Mouse (Mus musculus) myocyte (in vitro differentiated cells): ENCODE measurements around the gene Pdha1. TPM values are rescaled to one million over a fixed set of nuclear protein-coding genes. Genes with fewer than 3 reads are reported as not detected.
A peak's percentile ranks its signal among the peaks of the same experiment; 100 is the strongest.

Experiments
- H3K27me3 ChIP-seq: one replicate; pipeline ENCODE4 v1.6.1; 2011; ENCODE audit not compliant: control insufficient read depth, insufficient read depth, insufficient read length
- H3K36me3 ChIP-seq: one replicate; pipeline ENCODE4 v1.6.1; 2011; ENCODE audit not compliant: control insufficient read depth, insufficient read depth
- H3K4me2 ChIP-seq: one replicate; pipeline ENCODE4 v1.6.1; 2011; ENCODE audit warnings: low read depth, control low read depth
- H3K4me3 ChIP-seq: one replicate; pipeline ENCODE4 v1.5.1; 2011; ENCODE audit warnings: mild to moderate bottlenecking, control low read depth, moderate library complexity
- H3K79me2 ChIP-seq: one replicate; pipeline ENCODE4 v1.6.1; 2011; ENCODE audit not compliant: control insufficient read depth, insufficient read depth
- H3ac ChIP-seq: one replicate; pipeline ENCODE4 v1.6.1; 2011; ENCODE audit not compliant: control insufficient read depth, insufficient read length
- CEBPB ChIP-seq: IDR thresholded peaks from 2 replicates; pipeline ENCODE4 v1.6.1; 2011; ENCODE audit warnings: mild to moderate bottlenecking, moderate library complexity; ENCODE audit not compliant: poor library complexity, insufficient read depth, severe bottlenecking
- E2F4 ChIP-seq: IDR thresholded peaks from one replicate; pipeline ENCODE4 v1.6.1; 2011; ENCODE audit warnings: mild to moderate bottlenecking, control low read depth, moderate library complexity; ENCODE audit not compliant: insufficient read depth
- MAX ChIP-seq: IDR thresholded peaks from one replicate; pipeline ENCODE4 v1.6.1; 2011; ENCODE audit warnings: low read depth, mild to moderate bottlenecking, control low read depth
- MYOD1 ChIP-seq, 3 experiments: IDR thresholded peaks; one replicate each; pipeline ENCODE4 v1.6.1; 2011; ENCODE audit warnings: control low read depth in 2 of 3, low read depth in 2 of 3, mild to moderate bottlenecking in 2 of 3, moderate library complexity in 1 of 3; ENCODE audit not compliant: insufficient read length in 2 of 3, control insufficient read depth in 1 of 3
- MYOG ChIP-seq, 3 experiments: IDR thresholded peaks; one replicate each; pipeline ENCODE4 v1.6.1; 2011; ENCODE audit warnings: control low read depth in 2 of 3, low read depth in 2 of 3, mild to moderate bottlenecking in 2 of 3; ENCODE audit not compliant: insufficient read length in 2 of 3, control insufficient read depth in 1 of 3, insufficient read depth in 1 of 3
- POLR2A ChIP-seq: IDR thresholded peaks from one replicate; pipeline ENCODE4 v1.6.1; 2011; ENCODE audit warnings: low read depth, mild to moderate bottlenecking, control low read depth, moderate library complexity; ENCODE audit not compliant: insufficient read length
- POLR2AphosphoS2 ChIP-seq: IDR thresholded peaks from one replicate; pipeline ENCODE4 v1.6.1; 2011; ENCODE audit warnings: low read depth, control low read depth; ENCODE audit not compliant: insufficient read length
- REST ChIP-seq: IDR thresholded peaks from one replicate; pipeline ENCODE4 v1.6.1; 2011; ENCODE audit warnings: mild to moderate bottlenecking, control low read depth, moderate library complexity; ENCODE audit not compliant: insufficient read depth, insufficient read length
- SRF ChIP-seq: IDR thresholded peaks from one replicate; pipeline ENCODE4 v1.6.1; 2011; ENCODE audit warnings: low read depth; ENCODE audit not compliant: control insufficient read depth, insufficient read length
- TCF12 ChIP-seq: IDR thresholded peaks from one replicate; pipeline ENCODE4 v1.6.1; 2011; ENCODE audit warnings: mild to moderate bottlenecking, control low read depth; ENCODE audit not compliant: poor library complexity, insufficient read depth, severe bottlenecking
- TCF3 ChIP-seq: IDR thresholded peaks from one replicate; pipeline ENCODE4 v1.6.1; 2011; ENCODE audit warnings: low read depth, control low read depth; ENCODE audit not compliant: insufficient read length
- USF1 ChIP-seq: IDR thresholded peaks from one replicate; pipeline ENCODE4 v1.6.1; 2011; ENCODE audit warnings: low read depth, mild to moderate bottlenecking, control low read depth, moderate library complexity
- polyA plus RNA-seq: library from polyadenylated mRNA; unstranded; fragments of >200 nt; fragmentation: generic; extraction: Trizol; gene quantifications from one replicate; pipeline ENCODE4 v1.2.1, GENCODE M21; 2012; ENCODE audit warnings: missing spikeins

Gene Pdha1
- 95.4 TPM for polyA plus RNA-seq

DNA sequence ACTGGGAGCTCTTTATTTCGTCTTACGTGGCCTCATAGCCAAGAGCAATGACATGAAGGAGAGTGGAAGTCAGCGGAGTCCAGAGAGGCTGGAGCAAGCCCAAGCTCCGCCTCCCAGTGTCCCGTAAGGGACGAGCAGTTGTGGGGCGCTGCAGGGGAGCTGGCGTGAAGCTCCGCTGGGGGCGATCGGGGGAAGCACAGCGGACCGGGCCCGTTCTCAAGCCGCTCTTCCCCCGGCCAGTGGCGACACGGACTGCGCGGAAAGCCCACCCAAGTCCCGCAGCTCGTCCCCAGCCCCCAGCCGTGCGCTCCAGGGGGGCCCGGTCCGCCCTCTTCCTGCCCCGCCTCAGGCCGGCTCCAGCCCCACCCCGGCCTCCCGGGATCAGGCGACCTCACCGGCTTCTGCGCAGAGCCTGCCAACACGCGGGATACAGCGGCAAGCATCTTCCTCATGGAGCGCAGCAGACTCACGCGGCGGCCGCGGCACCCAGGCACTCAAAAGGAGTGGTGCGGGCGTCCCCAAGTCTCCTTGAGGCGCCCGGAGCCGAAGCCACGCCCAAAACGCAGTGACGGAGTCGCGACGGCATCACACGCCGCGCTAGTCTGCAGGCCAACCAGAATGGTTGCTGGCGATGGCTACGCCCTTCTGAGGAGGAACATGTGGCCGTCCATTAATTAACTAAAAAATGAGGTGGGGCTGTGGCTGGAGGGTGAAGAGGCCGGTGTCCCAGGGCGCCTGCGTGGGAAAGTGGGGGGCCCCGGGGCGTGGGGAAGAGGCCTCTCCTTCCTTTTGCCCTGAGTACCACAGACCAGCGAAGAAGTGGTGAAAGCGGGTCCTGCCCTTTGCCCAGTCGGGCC, at the start of gene Pdha1:
TSS of gene Pdha1 (minus strand) at position 553 of the 857 bp plus-strand sequence.
- TF ChIP-seq MYOD1 (IDR thresholded peaks at IDR 0.05; ENCODE audit: control insufficient read depth in 1 of 3, insufficient read length in 2 of 3, low read depth in 2 of 3) (peak in 1 of 3 experiments; percentile 1), SRF (no peak), E2F4 (no peak), POLR2A (peak; percentile 82), POLR2AphosphoS2 (peak; percentile 63)
- peaks cover 47% of the 10 kb centered on the region for H3K79me2 ChIP-seq
- H3K27me3 ChIP-seq, result no peaks in the 10 kb centered on the region
- H3ac ChIP-seq, result peak within 1 kb of the TSS; percentile 62
- peaks cover 4% of the 10 kb centered on the region for H3K36me3 ChIP-seq
- H3K4me2 ChIP-seq, result peak within 1 kb of the TSS; percentile 74
- H3K4me3 ChIP-seq, result peak within 1 kb of the TSS; percentile 57

DNA sequence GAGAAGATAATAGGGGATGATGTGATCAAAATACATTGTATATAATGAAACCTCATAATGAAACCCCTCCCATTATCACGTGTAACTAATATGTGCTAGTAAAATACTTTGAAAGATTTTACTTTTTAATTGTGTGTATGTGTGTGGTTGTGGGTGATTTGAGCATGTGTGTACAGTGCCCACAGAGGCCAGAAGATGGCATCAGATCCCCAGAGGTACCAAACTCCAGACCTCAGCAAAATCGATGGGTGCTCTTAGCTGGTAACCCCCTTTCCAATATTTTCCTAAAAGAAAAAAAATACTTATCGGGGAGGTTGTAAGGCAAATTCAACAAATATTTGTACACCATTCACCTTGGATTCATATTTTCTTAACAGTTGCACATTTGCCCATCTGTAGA, 40.8 kb upstream of the Pdha1 start:
- Histone ChIP-seq H3K79me2 (no peaks in the 10 kb centered on the region), H3K4me2 (no peak overlapping the region), H3K4me3 (no peak overlapping the region), H3K36me3 (no peaks in the 10 kb centered on the region), H3ac (no peak overlapping the region), H3K27me3 (no peaks in the 10 kb centered on the region)
- TF ChIP-seq MYOG (IDR thresholded peaks at IDR 0.05; ENCODE audit: control insufficient read depth in 1 of 3, insufficient read depth in 1 of 3, insufficient read length in 2 of 3, low read depth in 2 of 3), result no peak
- TF ChIP-seq POLR2AphosphoS2, result no peak
- no peak for TF ChIP-seq POLR2A
- no peak for TF ChIP-seq TCF12
- no peak for TF ChIP-seq MYOD1 (IDR thresholded peaks at IDR 0.05; ENCODE audit: control insufficient read depth in 1 of 3, insufficient read length in 2 of 3, low read depth in 2 of 3)
- no peak for TF ChIP-seq MAX

DNA sequence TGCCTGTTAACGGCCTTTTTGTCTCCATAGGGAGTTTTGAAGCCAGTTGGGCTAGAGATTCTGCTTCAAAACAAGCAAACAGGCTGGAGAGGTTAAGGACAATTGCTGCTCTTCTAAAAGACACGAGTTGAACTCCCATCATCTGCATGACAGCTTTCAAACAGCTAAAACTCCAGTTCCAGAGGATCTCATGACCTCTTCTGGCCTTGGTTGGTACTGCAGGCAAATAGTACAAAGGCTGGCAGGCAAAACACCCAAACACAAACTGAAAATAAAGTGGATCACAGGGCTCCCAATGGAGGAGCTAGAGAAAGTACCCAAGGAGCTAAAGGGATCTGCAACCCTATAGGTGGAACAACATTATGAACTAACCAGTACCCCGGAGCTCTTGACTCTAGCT, 31.9 kb upstream of the Pdha1 start:
- H3K4me2 ChIP-seq, result no peak overlapping the region
- H3ac ChIP-seq, result no peak overlapping the region
- no peak for TF ChIP-seq MYOD1 (IDR thresholded peaks at IDR 0.05; ENCODE audit: control insufficient read depth in 1 of 3, insufficient read length in 2 of 3, low read depth in 2 of 3)
- no peak for TF ChIP-seq MAX
- TF ChIP-seq TCF3, result no peak
- TF ChIP-seq CEBPB, result no peak
- TF ChIP-seq REST, result no peak
- no peak for TF ChIP-seq MYOG (IDR thresholded peaks at IDR 0.05; ENCODE audit: control insufficient read depth in 1 of 3, insufficient read depth in 1 of 3, insufficient read length in 2 of 3, low read depth in 2 of 3)
- TF ChIP-seq TCF12, result no peak
- no peak for TF ChIP-seq USF1
- no peak for TF ChIP-seq POLR2A
- no peak for TF ChIP-seq SRF
- no peak for TF ChIP-seq POLR2AphosphoS2
- TF ChIP-seq E2F4, result no peak
- H3K79me2 ChIP-seq, result no peaks in the 10 kb centered on the region
- no peak overlapping the region for H3K4me3 ChIP-seq
- H3K27me3 ChIP-seq, result no peaks in the 10 kb centered on the region
- H3K36me3 ChIP-seq, result no peaks in the 10 kb centered on the region

DNA sequence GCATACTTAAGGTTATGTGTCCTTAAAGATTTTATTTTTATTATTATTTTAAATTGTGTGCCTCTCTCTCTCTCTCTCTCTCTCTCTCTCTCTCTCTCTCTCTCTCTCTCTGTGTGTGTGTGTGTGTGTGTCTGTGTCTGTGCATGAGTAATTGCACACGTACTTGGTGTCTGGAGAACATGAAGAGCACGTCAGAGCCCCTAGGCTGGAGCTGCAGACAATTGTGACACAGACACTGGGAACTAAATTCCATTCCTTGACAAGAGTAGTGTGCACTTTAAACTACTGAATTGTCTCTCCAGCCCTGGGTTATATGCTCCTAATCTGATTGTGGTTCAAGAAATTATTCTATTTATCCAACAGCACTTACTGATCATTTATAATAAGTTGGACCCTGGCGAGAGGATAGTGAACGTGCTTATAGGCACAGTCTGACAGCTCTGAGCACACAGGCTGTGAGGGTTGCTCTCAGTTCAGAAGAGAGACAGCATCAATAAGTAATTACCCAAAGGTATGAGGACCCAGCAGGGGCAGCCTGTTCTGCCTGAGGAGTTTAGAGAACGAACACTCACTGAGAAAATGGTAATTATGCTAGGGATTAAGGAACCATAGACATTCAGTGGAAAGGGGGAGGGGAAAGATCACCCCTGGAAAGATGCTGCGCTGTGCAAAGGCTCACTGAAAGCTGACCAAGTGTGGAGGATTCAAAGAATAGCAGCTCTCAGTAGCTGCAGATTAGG, 28.2 kb upstream of the Pdha1 start:
- no peak overlapping the region for H3ac ChIP-seq
- TF ChIP-seq TCF12 (no peak), POLR2A (no peak), TCF3 (no peak), SRF (no peak), E2F4 (no peak), POLR2AphosphoS2 (no peak), MAX (no peak), MYOD1 (IDR thresholded peaks at IDR 0.05; ENCODE audit: control insufficient read depth in 1 of 3, insufficient read length in 2 of 3, low read depth in 2 of 3) (no peak), CEBPB (no peak), USF1 (no peak), REST (no peak), MYOG (IDR thresholded peaks at IDR 0.05; ENCODE audit: control insufficient read depth in 1 of 3, insufficient read depth in 1 of 3, insufficient read length in 2 of 3, low read depth in 2 of 3) (no peak)
- no peaks in the 10 kb centered on the region for H3K27me3 ChIP-seq
- no peak overlapping the region for H3K4me2 ChIP-seq
- no peaks in the 10 kb centered on the region for H3K79me2 ChIP-seq
- H3K4me3 ChIP-seq, result no peak overlapping the region
- H3K36me3 ChIP-seq, result no peaks in the 10 kb centered on the region
